Mouse (Mus musculus): ENCODE measurements around the gene Hipk1.

- TF ChIP-seq CTCF (IDR thresholded peaks at IDR 0.05; ENCODE audit: low read depth) (no peak), EP300 (IDR thresholded peaks at IDR 0.05; ENCODE audit: low read depth) (no peak)
Observed at GRCm38 (mm10) chr3:103737061-103737754, 54.2 kb downstream of the Hipk1 start.

Data from liver, postnatal 0 days (tissue).